Mouse (Mus musculus) MEL (cell line): Measurements from ENCODE around the gene Tmem151b. TPM values are rescaled to one million over a fixed set of nuclear protein-coding genes. Genes with fewer than 3 reads are reported as not detected.

Source experiments
- DNase-seq: peaks from one replicate; pipeline ENCODE4 v3.0.0; 2011; ENCODE audit warnings: low read depth, low spot score
- H3K27ac ChIP-seq: 2 replicates; pipeline ENCODE4 v1.5.1; 2012; ENCODE audit warnings: low read depth, mild to moderate bottlenecking, control low read depth, low read length, moderate library complexity; ENCODE audit not compliant: control insufficient read depth
- H3K27me3 ChIP-seq, 2 experiments: fragments of 150-350 bp in 1 of 2; sonication (generic) in 1 of 2; 2 replicates each; pipeline ENCODE4 v1.6.1; 2012; ENCODE audit warnings: low read length in 2 of 2, mild to moderate bottlenecking in 2 of 2, improper control_type of control experiment in 1 of 2, moderate library complexity in 1 of 2; ENCODE audit not compliant: insufficient read depth in 2 of 2, control insufficient read depth in 1 of 2
- H3K36me3 ChIP-seq, 2 experiments: 2 replicates each; pipeline ENCODE4 v1.6.1; 2012 to 2014; ENCODE audit warnings: low read length in 2 of 2, improper control_type of control experiment in 1 of 2, inconsistent platforms in 1 of 2, mild to moderate bottlenecking in 1 of 2; ENCODE audit not compliant: insufficient read depth in 2 of 2, control insufficient read depth in 1 of 2
- H3K4me1 ChIP-seq, 2 experiments: fragments of 150-350 bp in 1 of 2; sonication (generic) in 1 of 2; 2 replicates each; pipeline ENCODE4 v1.6.1; 2012; ENCODE audit warnings: low read length in 2 of 2, improper control_type of control experiment in 1 of 2, mild to moderate bottlenecking in 1 of 2; ENCODE audit not compliant: insufficient read depth in 2 of 2, control insufficient read depth in 1 of 2
- H3K4me3 ChIP-seq, 2 experiments: fragments of 150-350 bp in 1 of 2; sonication (generic) in 1 of 2; 2 replicates each; pipeline ENCODE4 v1.5.1; 2012; ENCODE audit warnings: low read depth in 2 of 2, low read length in 2 of 2, mild to moderate bottlenecking in 2 of 2, moderate library complexity in 2 of 2, control low read depth in 1 of 2, improper control_type of control experiment in 1 of 2; ENCODE audit not compliant: control insufficient read depth in 1 of 2, insufficient read depth in 1 of 2
- H3K79me2 ChIP-seq: 2 replicates; pipeline ENCODE4 v1.6.1; 2012; ENCODE audit warnings: mild to moderate bottlenecking, low read length, moderate library complexity; ENCODE audit not compliant: control insufficient read depth, poor library complexity, insufficient read depth
- H3K9ac ChIP-seq: 2 replicates; pipeline ENCODE4 v1.6.1; 2012; ENCODE audit warnings: low read depth, mild to moderate bottlenecking, control low read depth, low read length, moderate library complexity; ENCODE audit not compliant: control insufficient read depth, poor library complexity, severe bottlenecking
- H3K9me3 ChIP-seq: fragments of 150-350 bp; sonication (generic); replicated peaks from 2 replicates; pipeline ENCODE4 v1.6.1; 2012; ENCODE audit warnings: mild to moderate bottlenecking, low read length, improper control_type of control experiment, moderate library complexity; ENCODE audit not compliant: insufficient read depth
- CHD2 ChIP-seq: IDR thresholded peaks from 2 replicates; pipeline ENCODE4 v1.6.1; 2011; ENCODE audit warnings: low read length, improper control_type of control experiment
- ELF1 ChIP-seq: IDR thresholded peaks from 2 replicates; pipeline ENCODE4 v1.6.1; 2014; ENCODE audit warnings: low read depth, mild to moderate bottlenecking, inconsistent platforms, low read length, improper control_type of control experiment, moderate library complexity
- EP300 ChIP-seq, 2 experiments: IDR thresholded peaks; 2 replicates each; pipeline ENCODE4 v1.6.1; 2011; ENCODE audit warnings: improper control_type of control experiment in 2 of 2, low read length in 2 of 2, low read depth in 1 of 2, mild to moderate bottlenecking in 1 of 2
- ETS1 ChIP-seq: IDR thresholded peaks from 2 replicates; pipeline ENCODE4 v1.6.1; 2012; ENCODE audit warnings: low read depth, mild to moderate bottlenecking, inconsistent platforms, low read length, improper control_type of control experiment, moderate library complexity
- GATA1 ChIP-seq: IDR thresholded peaks from 2 replicates; pipeline ENCODE4 v1.6.1; 2011; ENCODE audit warnings: low read depth, low read length, improper control_type of control experiment
- HCFC1 ChIP-seq: IDR thresholded peaks from 2 replicates; pipeline ENCODE4 v1.6.1; 2012; ENCODE audit warnings: low read depth, mild to moderate bottlenecking, inconsistent platforms, low read length, improper control_type of control experiment, moderate library complexity
- JUND ChIP-seq: IDR thresholded peaks from 2 replicates; pipeline ENCODE4 v1.6.1; 2011; ENCODE audit warnings: low read depth, mild to moderate bottlenecking, improper control_type of control experiment, low read length
- KAT2A ChIP-seq: conservative IDR thresholded peaks from 2 replicates; pipeline ENCODE4 v1.6.1; 2012; ENCODE audit warnings: low read depth, low read length, improper control_type of control experiment, inconsistent platforms
- MAFK ChIP-seq: IDR thresholded peaks from 2 replicates; pipeline ENCODE4 v1.6.1; 2011; ENCODE audit warnings: low read depth, mild to moderate bottlenecking, low read length, improper control_type of control experiment, borderline replicate concordance
- MAX ChIP-seq: IDR thresholded peaks from 2 replicates; pipeline ENCODE4 v1.6.1; 2011; ENCODE audit warnings: low read length, improper control_type of control experiment
- MAZ ChIP-seq: IDR thresholded peaks from 2 replicates; pipeline ENCODE4 v1.6.1; 2012; ENCODE audit warnings: low read depth, mild to moderate bottlenecking, inconsistent platforms, low read length, improper control_type of control experiment
- MEF2A ChIP-seq: IDR thresholded peaks from 2 replicates; pipeline ENCODE4 v1.6.1; 2014; ENCODE audit warnings: low read depth, mild to moderate bottlenecking, inconsistent platforms, low read length, improper control_type of control experiment; ENCODE audit not compliant: poor library complexity, insufficient replicate concordance, severe bottlenecking; ENCODE audit errors: extremely low read depth
- MXI1 ChIP-seq: IDR thresholded peaks from 2 replicates; pipeline ENCODE4 v1.6.1; 2011; ENCODE audit warnings: mild to moderate bottlenecking, low read depth, low read length, improper control_type of control experiment
- NELFE ChIP-seq: IDR thresholded peaks from 2 replicates; pipeline ENCODE4 v1.6.1; 2011; ENCODE audit warnings: low read depth, low read length, improper control_type of control experiment
- NRF1 ChIP-seq: IDR thresholded peaks from 2 replicates; pipeline ENCODE4 v1.6.1; 2014; ENCODE audit warnings: low read depth, mild to moderate bottlenecking, inconsistent platforms, low read length, improper control_type of control experiment, moderate library complexity; ENCODE audit not compliant: poor library complexity, insufficient read depth, severe bottlenecking
- POLR2A ChIP-seq, 2 experiments: IDR thresholded peaks; 2 replicates each; pipeline ENCODE4 v1.6.1; 2011 to 2012; ENCODE audit warnings: low read length in 2 of 2, mild to moderate bottlenecking in 2 of 2, control low read depth in 1 of 2, improper control_type of control experiment in 1 of 2, low read depth in 1 of 2, moderate library complexity in 1 of 2; ENCODE audit not compliant: control insufficient read depth in 1 of 2, insufficient read depth in 1 of 2, poor library complexity in 1 of 2
- POLR2AphosphoS5 ChIP-seq: IDR thresholded peaks from 2 replicates; pipeline ENCODE4 v1.6.1; 2012; ENCODE audit warnings: low read depth, borderline replicate concordance, mild to moderate bottlenecking, inconsistent platforms, low read length, moderate library complexity, mixed read lengths
- SIN3A ChIP-seq: IDR thresholded peaks from 2 replicates; pipeline ENCODE4 v1.6.1; 2012; ENCODE audit warnings: low read length, improper control_type of control experiment, inconsistent platforms
- SMC3 ChIP-seq: IDR thresholded peaks from 2 replicates; pipeline ENCODE4 v1.6.1; 2011; ENCODE audit warnings: low read depth, low read length, improper control_type of control experiment
- TAL1 ChIP-seq: IDR thresholded peaks from 2 replicates; pipeline ENCODE4 v1.6.1; 2012; ENCODE audit warnings: mild to moderate bottlenecking, inconsistent platforms, low read length, moderate library complexity, mixed read lengths
- TBP ChIP-seq: IDR thresholded peaks from 2 replicates; pipeline ENCODE4 v1.8.0; 2011; ENCODE audit warnings: low read depth, low read length, improper control_type of control experiment
- TCF12 ChIP-seq: IDR thresholded peaks from 2 replicates; pipeline ENCODE4 v1.6.1; 2014; ENCODE audit warnings: low read depth, mild to moderate bottlenecking, inconsistent platforms, low read length, improper control_type of control experiment, moderate library complexity
- USF1 ChIP-seq: IDR thresholded peaks from 2 replicates; pipeline ENCODE4 v1.6.1; 2014; ENCODE audit warnings: low read depth, mild to moderate bottlenecking, inconsistent platforms, low read length, improper control_type of control experiment, moderate library complexity
- USF2 ChIP-seq, 2 experiments: IDR thresholded peaks; 2 replicates each; pipeline ENCODE4 v1.6.1; 2011 to 2012; ENCODE audit warnings: improper control_type of control experiment in 2 of 2, low read length in 2 of 2, borderline replicate concordance in 1 of 2, inconsistent platforms in 1 of 2, low read depth in 1 of 2, mild to moderate bottlenecking in 1 of 2; ENCODE audit not compliant: insufficient read depth in 1 of 2
- ZC3H11A ChIP-seq: IDR thresholded peaks from 2 replicates; pipeline ENCODE4 v1.6.1; 2012; ENCODE audit warnings: low read depth, mild to moderate bottlenecking, inconsistent platforms, low read length, improper control_type of control experiment
- ZKSCAN1 ChIP-seq: IDR thresholded peaks from 2 replicates; pipeline ENCODE4 v1.6.1; 2012; ENCODE audit warnings: low read depth, mild to moderate bottlenecking, inconsistent platforms, low read length, improper control_type of control experiment, moderate library complexity
- polyA plus RNA-seq, 2 experiments: library from polyadenylated mRNA; stranded (reverse) in 1 of 2; unstranded in 1 of 2; fragments of >175 nt in 1 of 2; fragments of >200 nt in 1 of 2; gene quantifications; 2 replicates each; pipeline versions ENCODE4 v1.2.1 to v1.2.4; 2012; ENCODE audit warnings: low replicate concordance in 2 of 2, low read depth in 1 of 2; ENCODE audit not compliant: insufficient read length in 2 of 2, insufficient read depth in 1 of 2, missing spikeins in 1 of 2
- total RNA-seq: library from RNA; depleted of rRNA; stranded (reverse); fragments of 300-350 nt; gene quantifications from 2 replicates; pipeline ENCODE4 v1.2.3, GENCODE M21; 2012

Tmem151b gene
- total and polyA plus RNA-seq, 3 experiments, result 0.15 to 1.1 TPM; not detected in 1

- Histone ChIP-seq H3K27ac (no peak overlapping the region), H3K4me1 (no peaks in the 10 kb centered on the region), H3K9me3 (no peaks in the 10 kb centered on the region), H3K4me3 (no peak overlapping the region), H3K36me3 (no peaks in the 10 kb centered on the region), H3K79me2 (no peaks in the 10 kb centered on the region), H3K9ac (no peak overlapping the region), H3K27me3 (peaks cover 7 to 10% of the 10 kb centered on the region in 2 experiments; a peak in 3 of 4 replicates)
- DNase-seq, result no peak
- TF ChIP-seq POLR2A (IDR thresholded peaks at IDR 0.05; ENCODE audit: control insufficient read depth in 1 of 2, insufficient read depth in 1 of 2, low read depth in 1 of 2, low read length in 2 of 2, poor library complexity in 1 of 2) (no peak), TAL1 (no peak), MEF2A (no peak), TCF12 (no peak), USF2 (IDR thresholded peaks at IDR 0.05; ENCODE audit: borderline replicate concordance in 1 of 2, insufficient read depth in 1 of 2, low read depth in 1 of 2, low read length in 2 of 2) (no peak), JUND (no peak), POLR2AphosphoS5 (no peak), EP300 (IDR thresholded peaks at IDR 0.05; ENCODE audit: low read depth in 1 of 2, low read length in 2 of 2) (no peak), ZC3H11A (no peak), CHD2 (no peak), HCFC1 (no peak), SMC3 (no peak), NRF1 (no peak), MXI1 (no peak)
These were observed 22.9 kb downstream of the Tmem151b start for GRCm38 (mm10) chr17:45526571-45526970.

- DNase-seq, result no peak
- TF ChIP-seq USF1, result no peak
- no peak for TF ChIP-seq NELFE
- no peak for TF ChIP-seq GATA1
- no peak for TF ChIP-seq SIN3A
- no peak for TF ChIP-seq ETS1
- no peak for TF ChIP-seq ELF1
- TF ChIP-seq MAFK, result no peak
- no peak for TF ChIP-seq MAX
- no peak for TF ChIP-seq MEF2A
- no peak for TF ChIP-seq KAT2A
- no peak for TF ChIP-seq MAZ
- TF ChIP-seq USF2 (IDR thresholded peaks at IDR 0.05; ENCODE audit: borderline replicate concordance in 1 of 2, insufficient read depth in 1 of 2, low read depth in 1 of 2, low read length in 2 of 2), result no peak
- no peak for TF ChIP-seq TBP
- TF ChIP-seq POLR2A (IDR thresholded peaks at IDR 0.05; ENCODE audit: control insufficient read depth in 1 of 2, insufficient read depth in 1 of 2, low read depth in 1 of 2, low read length in 2 of 2, poor library complexity in 1 of 2), result no peak
- TF ChIP-seq ZKSCAN1, result no peak
- no peak for TF ChIP-seq HCFC1
- no peak for TF ChIP-seq POLR2AphosphoS5
- no peak for TF ChIP-seq EP300 (IDR thresholded peaks at IDR 0.05; ENCODE audit: low read depth in 1 of 2, low read length in 2 of 2)
- Histone ChIP-seq H3K79me2 (no peaks in the 10 kb centered on the region), H3K9ac (no peak overlapping the region), H3K27ac (no peak overlapping the region), H3K27me3 (peaks cover 4% of the 10 kb centered on the region in 2 experiments; a peak in 3 of 4 replicates), H3K36me3 (no peaks in the 10 kb centered on the region), H3K4me1 (no peaks in the 10 kb centered on the region), H3K4me3 (no peak overlapping the region), H3K9me3 (no peaks in the 10 kb centered on the region)
These were observed 24.5 kb downstream of the Tmem151b start for GRCm38 (mm10) chr17:45524961-45525360.
